Mouse (Mus musculus): ENCODE results near the gene Tc2n.
A peak's percentile ranks its signal among the peaks of the same experiment; 100 is the strongest.
"Not testable (repeated sequence)": the region's sequence is repeated elsewhere in the genome, so short reads cannot be mapped to it uniquely, and the experiment has no call there.

Tc2n gene

GRCm38 (mm10) chr12:101718054-101718754, at the start of gene Tc2n:
Gene Tc2n, minus strand, starts transcription at chr12:101718523.
- DNase-seq: peak; percentile 14

- peak; percentile 8 for DNase-seq
Measured at GRCm38 (mm10) chr12:101767306-101768053, 49.2 kb upstream of the Tc2n start.

- no peak for DNase-seq
Measured at GRCm38 (mm10) chr12:101766228-101766852, 48.0 kb upstream of the Tc2n start.

- DNase-seq: no peak
Measured at GRCm38 (mm10) chr12:101764870-101765269, 46.5 kb upstream of the Tc2n start.

- no peak for DNase-seq
Measured at GRCm38 (mm10) chr12:101763065-101763464, 44.7 kb upstream of the Tc2n start.

- no peak for DNase-seq
Measured at GRCm38 (mm10) chr12:101762054-101762453, 43.7 kb upstream of the Tc2n start.

- no peak for DNase-seq
Measured at GRCm38 (mm10) chr12:101759440-101760045, 41.2 kb upstream of the Tc2n start.

GRCm38 (mm10) chr12:101758698-101759097, 40.4 kb upstream of the Tc2n start:
- no peak for DNase-seq

- no peak for DNase-seq
Measured at GRCm38 (mm10) chr12:101742375-101742774, 24.1 kb upstream of the Tc2n start.

- no peak for DNase-seq
Measured at GRCm38 (mm10) chr12:101740486-101740885, 22.2 kb upstream of the Tc2n start.

GRCm38 (mm10) chr12:101740045-101740444, 21.7 kb upstream of the Tc2n start:
- no peak for DNase-seq

GRCm38 (mm10) chr12:101718755-101719150, 430 bp upstream of the Tc2n start:
- no peak for DNase-seq

- DNase-seq: no peak
Measured at GRCm38 (mm10) chr12:101699176-101699575, 19.1 kb downstream of the Tc2n start.

GRCm38 (mm10) chr12:101696521-101696920, 21.8 kb downstream of the Tc2n start:
- DNase-seq: no peak

GRCm38 (mm10) chr12:101680538-101680937, 37.8 kb downstream of the Tc2n start:
- DNase-seq: no peak

- no peak for DNase-seq
Measured at GRCm38 (mm10) chr12:101667502-101667901, 50.8 kb downstream of the Tc2n start.

- DNase-seq: no peak
Measured at GRCm38 (mm10) chr12:101633137-101633536, 85.2 kb downstream of the Tc2n start.

GRCm38 (mm10) chr12:101606622-101607021, 111.7 kb downstream of the Tc2n start:
- DNase-seq: not testable (repeated sequence)

All from cerebellum, adult 9-11 months (tissue).